Mouse (Mus musculus): ENCODE measurements around the gene Cyth3. TPM values are rescaled to one million over a fixed set of nuclear protein-coding genes. Genes with fewer than 3 reads are reported as not detected.

The Cyth3 gene
- polyA plus RNA-seq, 1 experiment from 2014 or later = 48.7 TPM

GRCm38 (mm10) chr5:143593563-143594146 lies 28.6 kb upstream of the Cyth3 start:
- no peak overlapping the region for H3K27ac ChIP-seq
- H3K27me3 ChIP-seq = no peaks in the 10 kb centered on the region
- H3K36me3 ChIP-seq = no peaks in the 10 kb centered on the region
- no peak overlapping the region for H3K4me2 ChIP-seq (replicated peaks)
- H3K4me1 ChIP-seq = 0 out of 2 replicates have a peak, but pooled peaks cover 7% of the 10 kb centered on the region
- no peak overlapping the region for H3K9ac ChIP-seq
- ATAC-seq (ENCODE audit: insufficient number of reproducible peaks, insufficient read depth, low FRiP score, low TSS enrichment) = no peak
- no peaks in the 10 kb centered on the region for H3K9me3 ChIP-seq
- H3K4me3 ChIP-seq = no peak overlapping the region
- 82% methylated on average over 11 of the region's 11 CpGs for WGBS

- no peak overlapping the region for H3K4me3 ChIP-seq
- H3K27me3 ChIP-seq = no peaks in the 10 kb centered on the region
- WGBS = 80% methylated on average over 3 of the region's 3 CpGs
- 0 out of 2 replicates have a peak, but pooled peaks cover 2% of the 10 kb centered on the region for H3K4me1 ChIP-seq
- no peak overlapping the region for H3K4me2 ChIP-seq (replicated peaks)
- no peaks in the 10 kb centered on the region for H3K36me3 ChIP-seq
- H3K27ac ChIP-seq = 0 out of 2 replicates have a peak overlapping the region, but pooled peaks have one; percentile 36
- H3K9ac ChIP-seq = no peak overlapping the region
- H3K9me3 ChIP-seq = no peaks in the 10 kb centered on the region
- ATAC-seq (ENCODE audit: insufficient number of reproducible peaks, insufficient read depth, low FRiP score, low TSS enrichment) = no peak
Observed at GRCm38 (mm10) chr5:143594291-143595065, 27.8 kb upstream of the Cyth3 start.

- H3K27me3 ChIP-seq = no peaks in the 10 kb centered on the region
- no peak overlapping the region for H3K4me2 ChIP-seq (replicated peaks)
- H3K4me1 ChIP-seq = 0 out of 2 replicates have a peak, but pooled peaks cover 4% of the 10 kb centered on the region
- no peak overlapping the region for H3K27ac ChIP-seq
- H3K36me3 ChIP-seq = no peaks in the 10 kb centered on the region
- 79% methylated on average over 10 of the region's 10 CpGs for WGBS
- no peak for ATAC-seq (ENCODE audit: insufficient number of reproducible peaks, insufficient read depth, low FRiP score, low TSS enrichment)
- no peaks in the 10 kb centered on the region for H3K9me3 ChIP-seq
- H3K9ac ChIP-seq = no peak overlapping the region
- H3K4me3 ChIP-seq = no peak overlapping the region
Observed at GRCm38 (mm10) chr5:143602051-143602450, 20.2 kb upstream of the Cyth3 start.

GRCm38 (mm10) chr5:143604157-143604774 lies 18.0 kb upstream of the Cyth3 start:
- WGBS = 68% methylated on average over 7 of the region's 7 CpGs

GRCm38 (mm10) chr5:143606756-143607155 lies 15.5 kb upstream of the Cyth3 start:
- ATAC-seq (ENCODE audit: insufficient number of reproducible peaks, insufficient read depth, low FRiP score, low TSS enrichment) = no peak
- 82% methylated on average over 10 of the region's 10 CpGs for WGBS

More at GRCm38 (mm10) chr5:143604157-143604774, 18.0 kb upstream of the Cyth3 start:
- Histone ChIP-seq H3K36me3 (no peaks in the 10 kb centered on the region), H3K4me1 (0 out of 2 replicates have a peak, but pooled peaks cover 4% of the 10 kb centered on the region), H3K9me3 (no peaks in the 10 kb centered on the region), H3K9ac (no peak overlapping the region), H3K4me2 (replicated peaks) (no peak overlapping the region), H3K27me3 (no peaks in the 10 kb centered on the region), H3K4me3 (no peak overlapping the region), H3K27ac (no peak overlapping the region)
- ATAC-seq (ENCODE audit: insufficient number of reproducible peaks, insufficient read depth, low FRiP score, low TSS enrichment) = no peak

GRCm38 (mm10) chr5:143608175-143608574 lies 14.1 kb upstream of the Cyth3 start:
- WGBS = 91% methylated on average over 10 of the region's 10 CpGs
- Histone ChIP-seq H3K9ac (no peak overlapping the region), H3K4me3 (no peak overlapping the region), H3K4me1 (peaks cover 4% of the 10 kb centered on the region; the same call in 1 of the 2 replicates), H3K27me3 (no peaks in the 10 kb centered on the region), H3K4me2 (replicated peaks) (no peak overlapping the region), H3K36me3 (no peaks in the 10 kb centered on the region), H3K27ac (no peak overlapping the region), H3K9me3 (no peaks in the 10 kb centered on the region)
- ATAC-seq (ENCODE audit: insufficient number of reproducible peaks, insufficient read depth, low FRiP score, low TSS enrichment) = no peak

More at GRCm38 (mm10) chr5:143606756-143607155, 15.5 kb upstream of the Cyth3 start:
- H3K4me1 ChIP-seq = peaks cover 4% of the 10 kb centered on the region; the same call in 1 of the 2 replicates
- no peaks in the 10 kb centered on the region for H3K9me3 ChIP-seq
- H3K27ac ChIP-seq = no peak overlapping the region
- no peak overlapping the region for H3K4me2 ChIP-seq (replicated peaks)
- H3K36me3 ChIP-seq = no peaks in the 10 kb centered on the region
- no peaks in the 10 kb centered on the region for H3K27me3 ChIP-seq
- no peak overlapping the region for H3K4me3 ChIP-seq
- no peak overlapping the region for H3K9ac ChIP-seq

GRCm38 (mm10) chr5:143611954-143612353 lies 10.3 kb upstream of the Cyth3 start:
- no peak overlapping the region for H3K27ac ChIP-seq
- H3K27me3 ChIP-seq = no peaks in the 10 kb centered on the region
- H3K36me3 ChIP-seq = no peaks in the 10 kb centered on the region
- H3K4me1 ChIP-seq = no peaks in the 10 kb centered on the region; the same call in 1 of the 2 replicates
- H3K4me3 ChIP-seq = no peak overlapping the region
- no peaks in the 10 kb centered on the region; the same call in 1 of the 2 replicates for H3K9me3 ChIP-seq
- WGBS = 76% methylated on average over 7 of the region's 7 CpGs
- no peak overlapping the region for H3K4me2 ChIP-seq (replicated peaks)
- H3K9ac ChIP-seq = no peak overlapping the region
- ATAC-seq (ENCODE audit: insufficient number of reproducible peaks, insufficient read depth, low FRiP score, low TSS enrichment) = no peak

- no peak overlapping the region for H3K27ac ChIP-seq
Observed at GRCm38 (mm10) chr5:143613265-143613664, 9.0 kb upstream of the Cyth3 start.

GRCm38 (mm10) chr5:143614519-143614918 lies 7.7 kb upstream of the Cyth3 start:
- Histone ChIP-seq H3K4me1 (peaks cover 16% of the 10 kb centered on the region), H3K27me3 (no peaks in the 10 kb centered on the region)
- ATAC-seq (ENCODE audit: insufficient number of reproducible peaks, insufficient read depth, low FRiP score, low TSS enrichment) = no peak

More at GRCm38 (mm10) chr5:143613265-143613664, 9.0 kb upstream of the Cyth3 start:
- no peak for ATAC-seq (ENCODE audit: insufficient number of reproducible peaks, insufficient read depth, low FRiP score, low TSS enrichment)
- Histone ChIP-seq H3K4me2 (replicated peaks) (no peak overlapping the region), H3K9ac (no peak overlapping the region), H3K4me3 (no peak overlapping the region), H3K27me3 (no peaks in the 10 kb centered on the region), H3K36me3 (no peaks in the 10 kb centered on the region), H3K9me3 (no peaks in the 10 kb centered on the region; the same call in 1 of the 2 replicates), H3K4me1 (peaks cover 9% of the 10 kb centered on the region)
- WGBS = 42% methylated on average over 4 of the region's 4 CpGs

GRCm38 (mm10) chr5:143615353-143615752 lies 6.9 kb upstream of the Cyth3 start:
- Histone ChIP-seq H3K4me3 (no peak overlapping the region), H3K27me3 (no peaks in the 10 kb centered on the region), H3K9me3 (no peaks in the 10 kb centered on the region; the same call in 1 of the 2 replicates), H3K36me3 (no peaks in the 10 kb centered on the region), H3K9ac (no peak overlapping the region), H3K27ac (no peak overlapping the region), H3K4me1 (peaks cover 16% of the 10 kb centered on the region), H3K4me2 (replicated peaks) (no peak overlapping the region)
- WGBS = 87% methylated on average over 2 of the region's 2 CpGs
- ATAC-seq (ENCODE audit: insufficient number of reproducible peaks, insufficient read depth, low FRiP score, low TSS enrichment) = no peak

More at GRCm38 (mm10) chr5:143614519-143614918, 7.7 kb upstream of the Cyth3 start:
- Histone ChIP-seq H3K4me3 (no peak overlapping the region), H3K9me3 (no peaks in the 10 kb centered on the region; the same call in 1 of the 2 replicates), H3K36me3 (no peaks in the 10 kb centered on the region), H3K27ac (no peak overlapping the region), H3K9ac (no peak overlapping the region), H3K4me2 (replicated peaks) (no peak overlapping the region)
- 80% methylated on average over 5 of the region's 5 CpGs for WGBS

GRCm38 (mm10) chr5:143616116-143616515 lies 6.1 kb upstream of the Cyth3 start:
- ATAC-seq (ENCODE audit: insufficient number of reproducible peaks, insufficient read depth, low FRiP score, low TSS enrichment) = no peak

More at GRCm38 (mm10) chr5:143616116-143616515, 6.1 kb upstream of the Cyth3 start:
- Histone ChIP-seq H3K4me1 (peaks cover 19% of the 10 kb centered on the region), H3K27ac (no peak overlapping the region), H3K36me3 (no peaks in the 10 kb centered on the region), H3K4me2 (replicated peaks) (no peak overlapping the region), H3K4me3 (no peak overlapping the region), H3K9ac (no peak overlapping the region), H3K9me3 (no peaks in the 10 kb centered on the region; the same call in 1 of the 2 replicates), H3K27me3 (no peaks in the 10 kb centered on the region)
- 93% methylated on average over 4 of the region's 4 CpGs for WGBS

Data from embryonic facial prominence, embryonic 12.5 days (tissue).